Mouse (Mus musculus) hindbrain, embryonic 15.5 days (tissue): ENCODE data around the gene Olfr372. TPM values are rescaled to one million over a fixed set of nuclear protein-coding genes. Genes with fewer than 3 reads are reported as not detected.
"Not testable (repeated sequence)": the region's sequence is repeated elsewhere in the genome, so short reads cannot be mapped to it uniquely, and the experiment has no call there.

Experiments
- ATAC-seq: fragments of 200-750 bp; cut with Nextera tagmentation; 2 replicates; pipeline ENCODE4 v1.8.0; 2017; ENCODE audit warnings: low read depth, moderate number of reproducible peaks, moderate TSS enrichment; ENCODE audit not compliant: low FRiP score
- H3K27ac ChIP-seq: fragments of 300-500 bp; sonication (generic); replicated peaks from 2 replicates; pipeline ENCODE4 v1.5.1; 2015; ENCODE audit warnings: mild to moderate bottlenecking, inconsistent platforms
- H3K27me3 ChIP-seq: fragments of 300-500 bp; sonication (generic); 2 replicates; pipeline ENCODE4 v1.6.1; 2015; ENCODE audit warnings: control low read depth, inconsistent platforms
- H3K36me3 ChIP-seq: fragments of 300-500 bp; sonication (generic); 2 replicates; pipeline ENCODE4 v1.6.1; 2015; ENCODE audit warnings: control low read depth, inconsistent platforms
- H3K4me1 ChIP-seq: fragments of 300-500 bp; sonication (generic); replicated peaks from 2 replicates; pipeline ENCODE4 v1.6.1; 2015; ENCODE audit warnings: control low read depth, inconsistent platforms
- H3K4me2 ChIP-seq: fragments of 300-500 bp; sonication (generic); 2 replicates; pipeline ENCODE4 v1.6.1; 2015; ENCODE audit warnings: moderate library complexity, mild to moderate bottlenecking, inconsistent platforms
- H3K4me3 ChIP-seq: fragments of 300-500 bp; sonication (generic); 2 replicates; pipeline ENCODE4 v1.5.1; 2015; ENCODE audit warnings: mild to moderate bottlenecking, inconsistent platforms
- H3K9ac ChIP-seq: fragments of 300-500 bp; sonication (generic); 2 replicates; pipeline ENCODE4 v1.6.1; 2015; ENCODE audit warnings: inconsistent platforms
- H3K9me3 ChIP-seq: fragments of 300-500 bp; sonication (generic); 2 replicates; pipeline ENCODE4 v1.6.1; 2016; ENCODE audit warnings: control low read depth, inconsistent platforms
- WGBS: fragments of 180-500 bp; shearing (Covaris S2); methylation state at CpG from one replicate; pipeline ENCODE4 v1.1.7; 2015; 5-methylcytosine and 5-hydroxymethylcytosine counted together
- polyA plus RNA-seq: library from polyadenylated mRNA; unstranded; fragments of >200 nt; fragmentation: Nextera tagmentation; extraction: Ambion mirVana; gene quantifications from 2 replicates; pipeline ENCODE4 v1.2.1, GENCODE M21; 2015

Gene Olfr372
- polyA plus RNA-seq = 0.04 TPM in 1 of 2 replicates, not detected in the other

GRCm38 (mm10) chr8:72040918-72041317, at the start of gene Olfr372:
Gene Olfr372, plus strand, starts transcription at chr8:72041218.
- H3K9me3 ChIP-seq, H3K9ac ChIP-seq, ATAC-seq, H3K27me3 ChIP-seq, H3K27ac ChIP-seq, H3K4me2 ChIP-seq, H3K4me1 ChIP-seq, H3K4me3 ChIP-seq, H3K36me3 ChIP-seq: not testable (repeated sequence)
- WGBS = 79% methylated on average over 4 of the region's 4 CpGs

GRCm38 (mm10) chr8:71999434-71999833, 41.6 kb upstream of the Olfr372 start:
- H3K27me3 ChIP-seq = no peaks in the 10 kb centered on the region
- no peak for ATAC-seq
- H3K9ac ChIP-seq = no peak overlapping the region
- no peaks in the 10 kb centered on the region for H3K4me1 ChIP-seq
- WGBS = 97% methylated on average over 1 of the region's 1 CpGs
- no peak overlapping the region for H3K27ac ChIP-seq
- no peak overlapping the region for H3K4me2 ChIP-seq
- H3K4me3 ChIP-seq = no peak overlapping the region
- H3K9me3 ChIP-seq = no peaks in the 10 kb centered on the region
- no peaks in the 10 kb centered on the region for H3K36me3 ChIP-seq

GRCm38 (mm10) chr8:72000223-72000622, 40.8 kb upstream of the Olfr372 start:
- no peak for ATAC-seq
- Histone ChIP-seq H3K4me2 (no peak overlapping the region), H3K4me3 (no peak overlapping the region), H3K4me1 (no peaks in the 10 kb centered on the region), H3K9me3 (no peaks in the 10 kb centered on the region), H3K9ac (no peak overlapping the region), H3K27ac (no peak overlapping the region), H3K27me3 (no peaks in the 10 kb centered on the region), H3K36me3 (no peaks in the 10 kb centered on the region)
- 65% methylated on average over 3 of the region's 3 CpGs for WGBS

GRCm38 (mm10) chr8:72002942-72003341, 38.1 kb upstream of the Olfr372 start:
- no peaks in the 10 kb centered on the region for H3K27me3 ChIP-seq
- H3K27ac ChIP-seq = no peak overlapping the region
- no peaks in the 10 kb centered on the region for H3K9me3 ChIP-seq
- H3K36me3 ChIP-seq = no peaks in the 10 kb centered on the region
- ATAC-seq = no peak
- no peak overlapping the region for H3K4me3 ChIP-seq
- H3K4me2 ChIP-seq = no peak overlapping the region
- no peak overlapping the region for H3K9ac ChIP-seq
- H3K4me1 ChIP-seq = no peaks in the 10 kb centered on the region

GRCm38 (mm10) chr8:72005912-72006311, 35.1 kb upstream of the Olfr372 start:
- H3K27ac ChIP-seq = no peak overlapping the region
- ATAC-seq = no peak
- no peak overlapping the region for H3K4me2 ChIP-seq
- H3K36me3 ChIP-seq = no peaks in the 10 kb centered on the region
- H3K4me1 ChIP-seq = no peaks in the 10 kb centered on the region
- no peak overlapping the region for H3K9ac ChIP-seq
- H3K4me3 ChIP-seq = no peak overlapping the region
- WGBS = 83% methylated on average over 3 of the region's 3 CpGs
- H3K27me3 ChIP-seq = no peaks in the 10 kb centered on the region
- H3K9me3 ChIP-seq = no peaks in the 10 kb centered on the region

- H3K4me2 ChIP-seq = no peak overlapping the region
- no peak overlapping the region for H3K4me3 ChIP-seq
- H3K9ac ChIP-seq = no peak overlapping the region
- H3K4me1 ChIP-seq = no peaks in the 10 kb centered on the region
- H3K27ac ChIP-seq = no peak overlapping the region
- no peaks in the 10 kb centered on the region for H3K9me3 ChIP-seq
- no peak for ATAC-seq
- no peaks in the 10 kb centered on the region for H3K27me3 ChIP-seq
- no peaks in the 10 kb centered on the region for H3K36me3 ChIP-seq
- WGBS = 83% methylated on average over 1 of the region's 1 CpGs
These were observed 34.3 kb upstream of the Olfr372 start for GRCm38 (mm10) chr8:72006763-72007162.

GRCm38 (mm10) chr8:72008134-72008641, 32.8 kb upstream of the Olfr372 start:
- H3K9ac ChIP-seq = no peak overlapping the region
- H3K4me3 ChIP-seq = no peak overlapping the region
- WGBS = 79% methylated on average over 3 of the region's 3 CpGs
- no peak for ATAC-seq
- no peak overlapping the region for H3K27ac ChIP-seq
- no peaks in the 10 kb centered on the region for H3K9me3 ChIP-seq
- no peaks in the 10 kb centered on the region for H3K4me1 ChIP-seq
- no peaks in the 10 kb centered on the region for H3K36me3 ChIP-seq
- no peak overlapping the region for H3K4me2 ChIP-seq
- H3K27me3 ChIP-seq = no peaks in the 10 kb centered on the region

- H3K36me3 ChIP-seq = no peaks in the 10 kb centered on the region
- H3K4me2 ChIP-seq = no peak within 1 kb of the TSS
- H3K4me1 ChIP-seq = no peaks in the 10 kb centered on the region
- no peak within 1 kb of the TSS for H3K4me3 ChIP-seq
- H3K9me3 ChIP-seq = no peaks in the 10 kb centered on the region
- H3K9ac ChIP-seq = no peak within 1 kb of the TSS
- ATAC-seq = no peak
- H3K27me3 ChIP-seq = no peaks in the 10 kb centered on the region
- H3K27ac ChIP-seq = no peak within 1 kb of the TSS
- 78% methylated on average over 3 of the region's 3 CpGs for WGBS
These were observed 31.5 kb upstream of the Olfr372 start, which contains the start of gene Cyp4f18 for GRCm38 (mm10) chr8:72009473-72009872. Gene Cyp4f18, minus strand, starts transcription at chr8:72009626.

- H3K4me2 ChIP-seq, H3K27me3 ChIP-seq, H3K4me1 ChIP-seq, ATAC-seq, H3K36me3 ChIP-seq, H3K9ac ChIP-seq, H3K4me3 ChIP-seq, H3K27ac ChIP-seq, H3K9me3 ChIP-seq: not testable (repeated sequence)
- 61% methylated on average over 6 of the region's 6 CpGs for WGBS
These were observed 27.4 kb upstream of the Olfr372 start for GRCm38 (mm10) chr8:72013506-72014228.

GRCm38 (mm10) chr8:72017339-72017738, 23.7 kb upstream of the Olfr372 start:
- 87% methylated on average over 2 of the region's 2 CpGs for WGBS
- not testable (repeated sequence) for H3K36me3 ChIP-seq, H3K4me3 ChIP-seq, H3K4me1 ChIP-seq, H3K9ac ChIP-seq, H3K27ac ChIP-seq, H3K27me3 ChIP-seq, H3K4me2 ChIP-seq, ATAC-seq, H3K9me3 ChIP-seq

- Histone ChIP-seq H3K27me3 (no peaks in the 10 kb centered on the region), H3K27ac (no peak overlapping the region), H3K4me3 (no peak overlapping the region), H3K4me1 (no peaks in the 10 kb centered on the region), H3K36me3 (no peaks in the 10 kb centered on the region), H3K9ac (no peak overlapping the region), H3K4me2 (no peak overlapping the region), H3K9me3 (no peaks in the 10 kb centered on the region)
- WGBS = 83% methylated on average over 2 of the region's 2 CpGs
- ATAC-seq = no peak
These were observed 22.9 kb upstream of the Olfr372 start for GRCm38 (mm10) chr8:72018141-72018540.

GRCm38 (mm10) chr8:72019022-72019421, 22.0 kb upstream of the Olfr372 start:
- H3K4me2 ChIP-seq, ATAC-seq, H3K27me3 ChIP-seq, H3K4me3 ChIP-seq, H3K4me1 ChIP-seq, H3K9ac ChIP-seq, H3K9me3 ChIP-seq, H3K27ac ChIP-seq, H3K36me3 ChIP-seq: not testable (repeated sequence)
- 86% methylated on average over 1 of the region's 1 CpGs for WGBS

GRCm38 (mm10) chr8:72019816-72020215, 21.2 kb upstream of the Olfr372 start:
- no peak overlapping the region for H3K4me2 ChIP-seq
- no peaks in the 10 kb centered on the region for H3K36me3 ChIP-seq
- no peaks in the 10 kb centered on the region for H3K27me3 ChIP-seq
- H3K27ac ChIP-seq = no peak overlapping the region
- H3K4me1 ChIP-seq = no peaks in the 10 kb centered on the region
- no peak for ATAC-seq
- no peak overlapping the region for H3K4me3 ChIP-seq
- 56% methylated on average over 2 of the region's 2 CpGs for WGBS
- no peak overlapping the region for H3K9ac ChIP-seq
- no peaks in the 10 kb centered on the region for H3K9me3 ChIP-seq
